Mouse (Mus musculus) gastrocnemius, postnatal 14 days (tissue): ENCODE results near the gene Msmo1. TPM values are rescaled to one million over a fixed set of nuclear protein-coding genes. Genes with fewer than 3 reads are reported as not detected.

Source experiments
- total RNA-seq, 2 experiments: library from RNA; stranded (reverse); gene quantifications; 2 replicates each; pipeline ENCODE4 v1.2.3; 2021

Msmo1 gene
- total RNA-seq, 2 experiments from 2014 or later: 2.7 to 7.0 TPM

Other genes starting within 250 kb of the Msmo1 start
- gene Cpe, start 40.7 kb downstream of the Msmo1 start, total RNA-seq: 100 to 1,000 TPM; 139 to 156 TPM
- 1 to 10 TPM; 7.8 to 8.2 TPM for gene Klhl2, start 116.2 kb upstream of the Msmo1 start, total RNA-seq
- gene Tmem192, start 213.4 kb upstream of the Msmo1 start, total RNA-seq: 10 to 100 TPM; 11.4 to 11.6 TPM